Mouse (Mus musculus) liver, adult 2 months (tissue): ENCODE data around the gene Cfap77. TPM values are rescaled to one million over a fixed set of nuclear protein-coding genes. Genes with fewer than 3 reads are reported as not detected.

Experiments used
- DNase-seq: peaks from one replicate; pipeline ENCODE4 v3.0.0-alpha.2; 2011; ENCODE audit warnings: low read depth, low spot score; ENCODE audit errors: extremely low read depth
- H3K27ac ChIP-seq: fragments of 200-500 bp; replicated peaks from 2 replicates; pipeline ENCODE4 v1.5.1; 2012; ENCODE audit warnings: low read depth, mild to moderate bottlenecking, control low read depth, inconsistent platforms, low read length; ENCODE audit not compliant: insufficient read depth
- H3K27me3 ChIP-seq: fragments of 200-500 bp; 2 replicates; pipeline ENCODE4 v1.6.1; 2012; ENCODE audit warnings: mild to moderate bottlenecking, moderate library complexity, low read length, inconsistent platforms; ENCODE audit not compliant: control insufficient read depth, insufficient read depth
- H3K36me3 ChIP-seq: fragments of 200-500 bp; 2 replicates; pipeline ENCODE4 v1.6.1; 2012; ENCODE audit warnings: low read length, inconsistent platforms; ENCODE audit not compliant: control insufficient read depth, insufficient read depth
- H3K4me1 ChIP-seq: fragments of 200-500 bp; 2 replicates; pipeline ENCODE4 v1.6.1; 2011; ENCODE audit warnings: low read length; ENCODE audit not compliant: control insufficient read depth, insufficient read depth
- H3K4me3 ChIP-seq: fragments of 200-500 bp; 2 replicates; pipeline ENCODE4 v1.5.1; 2011; ENCODE audit warnings: low read depth, mild to moderate bottlenecking, control low read depth, low read length, moderate library complexity; ENCODE audit not compliant: insufficient read depth
- H3K79me2 ChIP-seq: fragments of 200-500 bp; 2 replicates; pipeline ENCODE4 v1.6.1; 2012; ENCODE audit warnings: inconsistent platforms, mild to moderate bottlenecking, low read length, moderate library complexity; ENCODE audit not compliant: control insufficient read depth, insufficient read depth
- H3K9ac ChIP-seq: fragments of 200-500 bp; 2 replicates; pipeline ENCODE4 v1.6.1; 2012; ENCODE audit warnings: low read depth, mild to moderate bottlenecking, control low read depth, inconsistent platforms, low read length
- CTCF ChIP-seq: fragments of 200-500 bp; IDR thresholded peaks from 2 replicates; pipeline ENCODE4 v1.5.1; 2011; ENCODE audit warnings: low read depth, low read length, control low read depth
- POLR2A ChIP-seq: fragments of 200-500 bp; IDR thresholded peaks from 2 replicates; pipeline ENCODE4 v1.6.1; 2011; ENCODE audit warnings: low read length, control low read depth; ENCODE audit not compliant: insufficient read depth; ENCODE audit errors: extremely low read depth
- WGBS: fragments of 180-500 bp; shearing (Covaris S2); methylation state at CpG from one replicate; pipeline ENCODE4 v1.1.7; 2018; 5-methylcytosine and 5-hydroxymethylcytosine counted together
- polyA plus RNA-seq: library from polyadenylated mRNA; depleted of rRNA; stranded (reverse); fragments of >200 nt; gene quantifications from 2 replicates; pipeline ENCODE4 v1.2.3, GENCODE M21; 2012
- total RNA-seq: library from RNA; depleted of rRNA; stranded (reverse); fragments of >200 nt; gene quantifications from 2 replicates; pipeline ENCODE4 v1.2.3, GENCODE M21; 2014

Gene Cfap77
- total and polyA plus RNA-seq, 2 experiments = 0.06 TPM; not detected in 1

DNA sequence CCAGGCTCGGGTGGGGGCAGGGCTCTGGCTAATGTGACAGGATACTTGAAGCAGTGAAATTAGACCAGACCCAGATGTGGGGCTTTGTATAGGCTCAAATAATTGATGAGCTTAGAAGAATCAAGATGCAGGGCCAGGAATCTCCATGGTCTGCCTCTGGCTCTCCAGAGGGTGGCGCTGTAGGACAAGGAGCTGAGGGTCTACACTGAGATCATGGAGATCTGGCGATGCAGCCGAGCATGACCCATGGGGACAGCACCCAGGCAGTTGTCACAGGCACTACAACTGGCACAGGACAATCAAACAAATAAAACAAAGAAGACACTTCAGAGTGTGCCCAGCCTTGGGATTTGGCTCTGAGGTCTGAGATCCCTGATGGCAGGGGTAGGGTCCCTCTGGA, 131.0 kb downstream of the Cfap77 start:
- H3K79me2 ChIP-seq = no peaks in the 10 kb centered on the region
- TF ChIP-seq POLR2A = no peak
- TF ChIP-seq CTCF = peak; percentile 97
- no peak overlapping the region for H3K4me3 ChIP-seq
- no peak overlapping the region for H3K9ac ChIP-seq
- no peaks in the 10 kb centered on the region for H3K4me1 ChIP-seq
- no peak overlapping the region for H3K27ac ChIP-seq
- H3K36me3 ChIP-seq = no peaks in the 10 kb centered on the region
- 2% methylated on average over 4 of the region's 4 CpGs for WGBS
- H3K27me3 ChIP-seq = peaks cover 4% of the 10 kb centered on the region; the same call in 1 of the 2 replicates
- DNase-seq = peak; percentile 36

DNA sequence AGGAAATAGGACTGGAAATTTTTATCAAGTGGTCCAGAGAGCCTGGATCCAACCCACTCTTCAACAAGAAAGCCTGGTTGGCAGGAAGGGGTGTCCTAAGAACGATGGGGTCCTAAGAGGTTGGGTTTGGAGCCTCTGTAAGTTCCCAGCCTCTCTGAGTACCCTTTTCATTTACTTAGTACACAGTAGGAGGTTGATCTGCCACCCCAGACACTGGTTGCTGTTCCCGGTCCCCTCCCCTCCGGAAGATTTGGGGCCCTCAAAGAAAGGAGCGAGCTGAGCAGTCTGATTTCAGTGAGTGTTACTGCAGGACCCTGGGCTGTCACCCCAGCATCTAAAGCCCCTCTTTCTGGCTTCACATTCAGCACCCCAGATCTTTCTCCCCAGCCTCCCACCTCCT, 135.9 kb downstream of the Cfap77 start:
- Histone ChIP-seq H3K79me2 (no peaks in the 10 kb centered on the region), H3K27ac (no peak overlapping the region), H3K36me3 (no peaks in the 10 kb centered on the region), H3K9ac (no peak overlapping the region), H3K4me3 (no peak overlapping the region), H3K4me1 (no peaks in the 10 kb centered on the region), H3K27me3 (peaks cover 37% of the 10 kb centered on the region)
- DNase-seq = no peak
- TF ChIP-seq CTCF = no peak
- TF ChIP-seq POLR2A = no peak
- WGBS = 11% methylated on average over 4 of the region's 4 CpGs

DNA sequence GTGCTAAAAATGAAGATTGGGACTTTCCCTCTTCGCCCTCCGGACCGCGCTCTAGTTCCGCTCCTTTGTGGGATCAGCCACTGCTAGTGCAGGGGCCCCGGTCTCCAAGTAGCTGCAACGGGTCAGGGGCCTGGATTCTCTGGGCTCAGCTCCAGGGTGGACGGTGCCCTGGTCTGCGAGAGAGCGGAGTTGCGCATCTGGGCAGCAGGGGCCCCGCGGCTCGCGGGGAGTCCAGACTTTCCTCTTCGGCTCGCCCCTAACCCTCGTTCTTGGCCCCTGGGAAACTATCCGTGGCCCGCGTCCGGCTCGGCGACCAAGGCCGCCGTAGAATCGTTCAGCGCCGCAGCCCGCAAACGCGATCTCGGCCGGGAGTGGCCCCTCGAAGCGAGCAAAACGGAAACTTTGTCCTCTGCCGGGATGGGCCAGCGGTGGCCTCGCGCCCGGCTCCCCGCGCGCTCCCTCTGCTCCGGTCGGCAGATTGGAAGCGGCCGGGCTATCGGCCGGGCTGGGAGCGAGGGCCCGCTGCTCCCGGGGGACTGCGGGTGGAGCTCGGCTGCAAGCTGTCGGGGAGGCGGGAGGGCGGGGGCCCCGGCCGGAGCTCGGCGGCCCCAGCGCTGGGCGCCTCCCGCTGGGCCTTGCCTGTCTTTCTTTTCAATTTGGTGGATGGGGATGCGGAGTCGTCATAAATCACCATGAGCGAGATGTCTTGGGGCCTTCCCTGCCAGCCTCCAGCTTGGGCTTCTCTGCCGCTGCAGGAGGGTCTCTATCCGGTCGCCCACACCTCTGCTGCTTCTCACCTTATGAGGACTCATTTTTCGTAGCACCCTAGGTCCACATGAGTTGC, 137.1 kb downstream of the Cfap77 start:
- DNase-seq = no peak
- no peaks in the 10 kb centered on the region for H3K36me3 ChIP-seq
- H3K79me2 ChIP-seq = no peaks in the 10 kb centered on the region
- H3K4me3 ChIP-seq = no peak overlapping the region
- no peak overlapping the region for H3K9ac ChIP-seq
- H3K27ac ChIP-seq = no peak overlapping the region
- H3K4me1 ChIP-seq = no peaks in the 10 kb centered on the region
- WGBS = 3% methylated on average over 73 of the region's 73 CpGs
- peaks cover 40% of the 10 kb centered on the region for H3K27me3 ChIP-seq
- no peak for TF ChIP-seq POLR2A
- no peak for TF ChIP-seq CTCF

DNA sequence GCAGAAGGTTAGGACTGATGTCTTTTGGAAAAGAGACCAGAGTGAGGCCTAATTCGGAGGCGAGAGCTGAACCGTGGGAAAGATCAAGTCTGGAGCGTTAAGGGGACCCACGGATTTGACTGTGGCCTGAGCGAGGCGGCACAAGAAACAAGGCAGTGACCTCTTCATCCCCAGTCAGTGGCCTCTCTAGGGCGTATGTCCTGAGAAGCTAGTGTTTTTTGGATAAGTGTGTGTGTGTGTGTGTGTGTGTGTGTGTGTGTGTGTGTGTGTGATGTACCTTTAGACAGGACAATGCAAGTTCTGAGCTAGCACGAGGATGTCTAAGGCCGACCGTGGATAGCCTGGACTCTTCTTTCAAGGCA, 137.7 kb downstream of the Cfap77 start:
- no peaks in the 10 kb centered on the region for H3K36me3 ChIP-seq
- no peak overlapping the region for H3K27ac ChIP-seq
- 20% methylated on average over 11 of the region's 11 CpGs for WGBS
- H3K4me1 ChIP-seq = no peaks in the 10 kb centered on the region
- H3K9ac ChIP-seq = no peak overlapping the region
- no peak for TF ChIP-seq POLR2A
- TF ChIP-seq CTCF = no peak
- H3K79me2 ChIP-seq = no peaks in the 10 kb centered on the region
- no peak overlapping the region for H3K4me3 ChIP-seq
- peaks cover 40% of the 10 kb centered on the region for H3K27me3 ChIP-seq
- DNase-seq = no peak

DNA sequence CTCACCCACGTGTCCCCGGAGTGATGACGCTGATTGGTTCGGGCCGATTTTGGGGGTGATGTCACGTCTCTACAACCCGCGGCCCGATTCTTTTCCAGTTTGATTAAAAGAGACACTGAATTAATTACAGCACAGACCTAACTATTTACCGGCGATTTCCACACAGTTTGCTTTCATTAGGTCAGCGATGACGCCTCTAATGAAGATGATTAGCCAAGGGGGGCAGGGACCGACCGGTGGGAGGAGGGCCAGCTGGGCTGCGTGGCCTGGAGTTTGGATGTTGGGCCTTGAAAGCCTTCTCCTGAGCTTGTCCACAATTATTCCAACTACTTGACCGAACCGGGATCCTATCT, 138.4 kb downstream of the Cfap77 start, which contains the start of gene Barhl1:
Gene Barhl1, minus strand, starts transcription at position 156 of the 353 bp plus-strand sequence.
- Histone ChIP-seq H3K27me3 (peaks cover 47% of the 10 kb centered on the region), H3K36me3 (no peaks in the 10 kb centered on the region), H3K79me2 (no peaks in the 10 kb centered on the region), H3K4me3 (no peak within 1 kb of the TSS), H3K27ac (no peak within 1 kb of the TSS), H3K9ac (no peak within 1 kb of the TSS), H3K4me1 (no peaks in the 10 kb centered on the region)
- no peak for DNase-seq
- TF ChIP-seq POLR2A (no peak), CTCF (no peak)
- 6% methylated on average over 18 of the region's 18 CpGs for WGBS
